Mouse (Mus musculus) intestine, postnatal 0 days (tissue): ENCODE data around the gene Rnaseh1. TPM values are rescaled to one million over a fixed set of nuclear protein-coding genes. Genes with fewer than 3 reads are reported as not detected.
A peak's percentile ranks its signal among the peaks of the same experiment; 100 is the strongest.

Source experiments
- ATAC-seq: fragments of 200-750 bp; cut with Nextera tagmentation; 2 replicates; pipeline ENCODE4 v1.8.0; 2017; ENCODE audit warnings: mild to moderate bottlenecking, moderate TSS enrichment, moderate library complexity
- H3K27ac ChIP-seq: fragments of 300-500 bp; sonication (generic); 2 replicates; pipeline ENCODE4 v1.5.1; 2014; ENCODE audit warnings: mild to moderate bottlenecking, low read depth, low read length, moderate library complexity
- H3K27me3 ChIP-seq: fragments of 300-500 bp; sonication (generic); replicated peaks from 2 replicates; pipeline ENCODE4 v1.6.1; 2014; ENCODE audit warnings: low read length, mixed read lengths; ENCODE audit not compliant: control insufficient read depth, insufficient read depth
- H3K36me3 ChIP-seq: fragments of 300-500 bp; sonication (generic); 2 replicates; pipeline ENCODE4 v1.6.1; 2014; ENCODE audit warnings: mild to moderate bottlenecking, moderate library complexity; ENCODE audit not compliant: control insufficient read depth, insufficient read depth
- H3K4me1 ChIP-seq: fragments of 300-500 bp; sonication (generic); replicated peaks from 2 replicates; pipeline ENCODE4 v1.6.1; 2014; ENCODE audit warnings: antibody characterized with exemption, low read length, mixed read lengths; ENCODE audit not compliant: control insufficient read depth, insufficient read depth
- H3K4me2 ChIP-seq: fragments of 300-500 bp; sonication (generic); replicated peaks from 2 replicates; pipeline ENCODE4 v1.6.1; 2014; ENCODE audit warnings: low read depth, mild to moderate bottlenecking, moderate library complexity
- H3K4me3 ChIP-seq: fragments of 300-500 bp; sonication (generic); 2 replicates; pipeline ENCODE4 v1.5.1; 2014; ENCODE audit warnings: low read depth, low read length
- H3K9ac ChIP-seq: fragments of 300-500 bp; sonication (generic); 2 replicates; pipeline ENCODE4 v1.6.1; 2014; ENCODE audit warnings: mild to moderate bottlenecking, low read depth, low read length
- H3K9me3 ChIP-seq: fragments of 300-500 bp; sonication (generic); 2 replicates; pipeline ENCODE4 v1.6.1; 2016; ENCODE audit warnings: mixed run types; ENCODE audit not compliant: control insufficient read depth
- CTCF ChIP-seq: sonication (generic); IDR thresholded peaks from 2 replicates; pipeline ENCODE4 v1.5.1; 2016; ENCODE audit warnings: low read depth, mild to moderate bottlenecking, control low read depth, antibody characterized with exemption, moderate library complexity
- WGBS: fragments of 180-500 bp; shearing (Covaris S2); extraction: QIAGEN DNeasy Blood & Tissue Kit; methylation state at CpG from one replicate; pipeline ENCODE4 v1.1.7; 2014; 5-methylcytosine and 5-hydroxymethylcytosine counted together
- polyA plus RNA-seq: library from polyadenylated mRNA; unstranded; fragments of >200 nt; fragmentation: Nextera tagmentation; extraction: Ambion mirVana; gene quantifications from 2 replicates; pipeline ENCODE4 v1.2.1, GENCODE M21; 2015

The Rnaseh1 gene
- polyA plus RNA-seq, 1 experiment from 2014 or later = 13.8 TPM

- no peak for ATAC-seq
- 38% methylated on average over 5 of the region's 5 CpGs for WGBS
- H3K9ac ChIP-seq = peak overlapping the region; percentile 37; the same call in 1 of the 2 replicates
Measured at GRCm38 (mm10) chr12:28675925-28676209, 26.5 kb downstream of the Rnaseh1 start.

GRCm38 (mm10) chr12:28684674-28685073 is 35.3 kb downstream of the Rnaseh1 start:
- Histone ChIP-seq H3K4me2 (no peak overlapping the region), H3K4me1 (no peaks in the 10 kb centered on the region), H3K9ac (no peak overlapping the region), H3K36me3 (peaks cover 12% of the 10 kb centered on the region; the same call in 1 of the 2 replicates), H3K27me3 (no peaks in the 10 kb centered on the region), H3K9me3 (no peaks in the 10 kb centered on the region), H3K27ac (no peak overlapping the region), H3K4me3 (no peak overlapping the region)
- ATAC-seq = no peak
- 96% methylated on average over 1 of the region's 1 CpGs for WGBS
- no peak for TF ChIP-seq CTCF

More at GRCm38 (mm10) chr12:28675925-28676209, 26.5 kb downstream of the Rnaseh1 start:
- H3K27ac ChIP-seq = peak overlapping the region; percentile 90
- TF ChIP-seq CTCF = no peak
- peak overlapping the region; percentile 67 for H3K4me2 ChIP-seq
- H3K4me1 ChIP-seq = 0 out of 2 replicates have a peak, but pooled peaks cover 4% of the 10 kb centered on the region
- peak overlapping the region; percentile 69 for H3K4me3 ChIP-seq
- H3K27me3 ChIP-seq = no peaks in the 10 kb centered on the region
- no peaks in the 10 kb centered on the region for H3K9me3 ChIP-seq
- H3K36me3 ChIP-seq = peaks cover 12% of the 10 kb centered on the region; the same call in 1 of the 2 replicates

GRCm38 (mm10) chr12:28685771-28686170 is 36.4 kb downstream of the Rnaseh1 start:
- WGBS = 58% methylated on average over 3 of the region's 3 CpGs
- Histone ChIP-seq H3K27ac (peak overlapping the region; percentile 54; the same call in 1 of the 2 replicates), H3K9me3 (no peaks in the 10 kb centered on the region), H3K4me2 (no peak overlapping the region), H3K9ac (no peak overlapping the region), H3K4me1 (no peaks in the 10 kb centered on the region), H3K4me3 (no peak overlapping the region), H3K27me3 (no peaks in the 10 kb centered on the region), H3K36me3 (peaks cover 16% of the 10 kb centered on the region)
- no peak for TF ChIP-seq CTCF
- ATAC-seq = no peak

- Histone ChIP-seq H3K4me2 (peak overlapping the region; percentile 9; the same call in 1 of the 2 replicates), H3K4me1 (no peaks in the 10 kb centered on the region), H3K9me3 (no peaks in the 10 kb centered on the region), H3K36me3 (peaks cover 21% of the 10 kb centered on the region), H3K27ac (peak overlapping the region; percentile 54; the same call in 1 of the 2 replicates), H3K4me3 (no peak overlapping the region), H3K9ac (no peak overlapping the region), H3K27me3 (no peaks in the 10 kb centered on the region)
- WGBS = 41% methylated on average over 8 of the region's 8 CpGs
- ATAC-seq = peak; percentile 72
- no peak for TF ChIP-seq CTCF
Measured at GRCm38 (mm10) chr12:28686199-28686879, 36.9 kb downstream of the Rnaseh1 start.

GRCm38 (mm10) chr12:28688996-28689395 is 39.6 kb downstream of the Rnaseh1 start:
- H3K27me3 ChIP-seq = no peaks in the 10 kb centered on the region
- peaks cover 28% of the 10 kb centered on the region for H3K36me3 ChIP-seq
- no peak overlapping the region for H3K9ac ChIP-seq
- TF ChIP-seq CTCF = no peak
- no peak overlapping the region for H3K27ac ChIP-seq
- 92% methylated on average over 6 of the region's 6 CpGs for WGBS
- H3K9me3 ChIP-seq = no peaks in the 10 kb centered on the region
- H3K4me3 ChIP-seq = no peak overlapping the region
- no peak overlapping the region for H3K4me2 ChIP-seq
- no peak for ATAC-seq
- H3K4me1 ChIP-seq = no peaks in the 10 kb centered on the region

- no peaks in the 10 kb centered on the region for H3K9me3 ChIP-seq
- TF ChIP-seq CTCF = no peak
- no peak overlapping the region for H3K27ac ChIP-seq
- no peak overlapping the region for H3K9ac ChIP-seq
- WGBS = 93% methylated on average over 7 of the region's 7 CpGs
- H3K36me3 ChIP-seq = peaks cover 41% of the 10 kb centered on the region
- ATAC-seq = no peak
- no peaks in the 10 kb centered on the region for H3K4me1 ChIP-seq
- no peak overlapping the region for H3K4me2 ChIP-seq
- H3K4me3 ChIP-seq = no peak overlapping the region
- no peaks in the 10 kb centered on the region for H3K27me3 ChIP-seq
Measured at GRCm38 (mm10) chr12:28690730-28691129, 41.3 kb downstream of the Rnaseh1 start.
